Mouse (Mus musculus) embryonic facial prominence, embryonic 11.5 days (tissue): ENCODE measurements around the gene Fras1. TPM values are rescaled to one million over a fixed set of nuclear protein-coding genes. Genes with fewer than 3 reads are reported as not detected.

Experiments
- ATAC-seq: fragments of 200-750 bp; cut with Nextera tagmentation; replicated peaks from 2 replicates; pipeline ENCODE4 v1.8.0; 2017; ENCODE audit warnings: low read depth; ENCODE audit not compliant: insufficient number of reproducible peaks, low FRiP score, low TSS enrichment
- DNase-seq: peaks from one replicate; pipeline ENCODE4 v3.0.0-alpha.2; 2015; ENCODE audit warnings: low spot score
- H3K27ac ChIP-seq: fragments of 300-500 bp; sonication (generic); replicated peaks from 2 replicates; pipeline ENCODE4 v1.5.1; 2014; ENCODE audit warnings: mild to moderate bottlenecking, low read depth, low read length, control low read depth
- H3K27me3 ChIP-seq: fragments of 300-500 bp; sonication (generic); 2 replicates; pipeline ENCODE4 v1.6.1; 2014; ENCODE audit warnings: mild to moderate bottlenecking, low read length, moderate library complexity, mixed read lengths; ENCODE audit not compliant: control insufficient read depth, insufficient read depth
- H3K36me3 ChIP-seq: fragments of 300-500 bp; sonication (generic); replicated peaks from 2 replicates; pipeline ENCODE4 v1.6.1; 2014; ENCODE audit warnings: low read depth, mild to moderate bottlenecking, low read length, moderate library complexity, mixed read lengths; ENCODE audit not compliant: control insufficient read depth, insufficient read depth
- H3K4me1 ChIP-seq: fragments of 300-500 bp; sonication (generic); 2 replicates; pipeline ENCODE4 v1.6.1; 2014; ENCODE audit warnings: low read length, mixed read lengths; ENCODE audit not compliant: control insufficient read depth, insufficient read depth
- H3K4me2 ChIP-seq: fragments of 300-500 bp; sonication (generic); 2 replicates; pipeline ENCODE4 v1.6.1; 2014; ENCODE audit warnings: low read depth, mild to moderate bottlenecking, control low read depth, low read length, moderate library complexity
- H3K4me3 ChIP-seq: fragments of 300-500 bp; sonication (generic); 2 replicates; pipeline ENCODE4 v1.5.1; 2014; ENCODE audit warnings: low read depth, low read length, control low read depth
- H3K9ac ChIP-seq: fragments of 300-500 bp; sonication (generic); replicated peaks from 2 replicates; pipeline ENCODE4 v1.6.1; 2014; ENCODE audit warnings: mild to moderate bottlenecking, control low read depth, low read length
- H3K9me3 ChIP-seq: fragments of 300-500 bp; sonication (generic); replicated peaks from 2 replicates; pipeline ENCODE4 v1.6.1; 2016; ENCODE audit warnings: mild to moderate bottlenecking, low read length, inconsistent platforms, mixed read lengths; ENCODE audit not compliant: control insufficient read depth
- WGBS: fragments of 180-500 bp; shearing (Covaris S2); extraction: QIAGEN DNeasy Blood & Tissue Kit; methylation state at CpG from one replicate; pipeline ENCODE4 v1.1.7; 2014; 5-methylcytosine and 5-hydroxymethylcytosine counted together
- polyA plus RNA-seq: library from polyadenylated mRNA; unstranded; fragments of >200 nt; fragmentation: Nextera tagmentation; extraction: Ambion mirVana; gene quantifications from 2 replicates; pipeline ENCODE4 v1.2.1, GENCODE M21; 2014

Fras1 gene
- polyA plus RNA-seq, 1 experiment from 2014 or later: 15.3 TPM

DNA sequence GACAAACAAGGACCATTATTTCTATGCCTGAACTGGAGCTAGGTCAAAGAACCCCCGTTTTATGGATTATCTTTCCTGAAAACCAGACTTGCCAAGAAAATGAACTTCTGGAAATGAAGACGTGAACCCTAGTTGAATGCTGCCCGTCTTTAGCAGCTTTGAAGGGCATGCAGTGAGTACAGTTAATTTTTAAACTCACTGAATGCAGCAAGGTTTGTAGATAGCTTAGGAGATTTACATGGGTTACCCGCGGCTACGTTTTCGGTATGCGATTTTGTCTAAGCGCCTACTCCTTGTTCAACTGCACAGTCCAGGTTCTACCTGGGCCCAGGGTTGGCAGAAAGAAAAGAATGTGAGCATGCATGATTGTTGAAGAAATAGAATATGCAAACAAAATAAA, 147.8 kb downstream of the Fras1 start:
- 87% methylated on average over 9 of the region's 9 CpGs for WGBS
- DNase-seq (no peak), ATAC-seq (no peak)
- Histone ChIP-seq H3K4me1 (no peaks in the 10 kb centered on the region), H3K36me3 (no peaks in the 10 kb centered on the region), H3K27me3 (no peaks in the 10 kb centered on the region), H3K4me3 (no peak overlapping the region), H3K9me3 (no peaks in the 10 kb centered on the region), H3K9ac (no peak overlapping the region), H3K4me2 (no peak overlapping the region), H3K27ac (no peak overlapping the region)

DNA sequence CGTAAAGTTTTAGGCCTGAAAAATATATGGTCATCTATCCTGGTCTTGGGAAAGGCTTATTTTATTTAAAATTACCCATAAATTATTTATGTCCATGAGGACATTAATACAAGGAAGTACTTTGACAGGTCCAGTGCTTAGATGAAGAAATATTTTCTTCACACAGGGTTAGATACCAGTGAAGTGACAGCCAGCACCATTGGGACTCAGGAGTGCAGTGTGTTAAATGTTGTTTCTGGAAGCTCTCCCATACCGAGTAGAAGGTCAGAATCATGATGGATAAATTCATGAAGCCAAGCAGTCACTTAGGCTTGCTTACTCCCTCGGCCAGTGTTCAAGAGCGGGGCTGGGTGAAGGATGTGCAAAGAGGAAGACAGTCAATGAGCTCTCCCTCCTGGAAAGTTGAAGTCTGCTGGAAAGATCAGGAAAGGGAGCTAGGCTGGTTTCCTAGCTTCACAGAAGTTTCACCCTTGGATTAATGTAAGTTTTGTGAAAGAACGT, 149.2 kb downstream of the Fras1 start:
- no peak overlapping the region for H3K9ac ChIP-seq
- no peaks in the 10 kb centered on the region for H3K4me1 ChIP-seq
- H3K4me2 ChIP-seq: no peak overlapping the region
- no peaks in the 10 kb centered on the region for H3K27me3 ChIP-seq
- no peaks in the 10 kb centered on the region for H3K9me3 ChIP-seq
- no peak for DNase-seq
- no peak overlapping the region for H3K27ac ChIP-seq
- H3K4me3 ChIP-seq: no peak overlapping the region
- ATAC-seq: no peak
- WGBS: 89% methylated on average over 5 of the region's 5 CpGs
- H3K36me3 ChIP-seq: no peaks in the 10 kb centered on the region

DNA sequence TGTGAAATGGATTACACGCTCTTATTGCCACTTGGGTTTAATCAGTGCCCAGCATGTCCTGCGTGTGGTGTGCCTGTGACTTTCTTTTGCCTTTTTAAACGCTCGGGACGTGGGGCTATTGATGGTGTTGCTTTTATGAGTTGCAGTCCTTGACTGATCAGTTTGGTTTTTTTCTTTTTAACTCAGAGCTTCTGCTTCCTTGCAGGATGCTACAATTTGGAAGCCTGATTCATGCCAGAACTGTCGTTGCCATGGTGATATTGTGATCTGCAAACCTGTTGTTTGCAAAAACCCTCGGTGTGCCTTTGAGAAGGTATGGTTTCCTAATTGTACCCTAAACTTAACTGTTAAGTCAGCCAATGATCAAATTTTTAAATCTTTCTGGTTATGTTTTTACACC, 154.5 kb downstream of the Fras1 start:
- Histone ChIP-seq H3K4me1 (no peaks in the 10 kb centered on the region), H3K4me2 (no peak overlapping the region), H3K9me3 (no peaks in the 10 kb centered on the region), H3K27ac (no peak overlapping the region), H3K36me3 (no peaks in the 10 kb centered on the region), H3K27me3 (no peaks in the 10 kb centered on the region), H3K9ac (no peak overlapping the region), H3K4me3 (no peak overlapping the region)
- ATAC-seq: no peak
- 80% methylated on average over 7 of the region's 7 CpGs for WGBS
- no peak for DNase-seq

DNA sequence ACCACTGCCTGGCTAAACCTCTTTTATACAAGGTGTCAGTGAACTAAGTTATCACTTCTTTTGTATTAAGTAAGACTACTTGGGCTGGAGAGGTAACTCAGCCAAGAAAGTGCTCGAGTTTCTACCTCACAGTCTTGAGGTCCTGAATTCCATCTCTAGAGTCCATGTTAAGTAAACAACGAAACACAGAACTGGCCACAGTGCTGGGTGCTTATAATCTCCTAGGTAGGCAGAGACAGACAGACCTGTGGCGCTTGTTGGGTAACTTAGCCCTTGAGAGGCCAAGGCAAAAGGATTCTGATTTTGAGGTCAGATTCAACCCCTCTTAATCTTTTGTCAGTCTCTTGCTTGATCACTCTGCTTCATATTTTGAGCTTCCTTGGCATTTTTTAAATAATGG, 156.8 kb downstream of the Fras1 start:
- Histone ChIP-seq H3K9me3 (no peaks in the 10 kb centered on the region), H3K27me3 (no peaks in the 10 kb centered on the region), H3K4me2 (no peak overlapping the region), H3K9ac (no peak overlapping the region), H3K27ac (no peak overlapping the region), H3K4me1 (no peaks in the 10 kb centered on the region), H3K4me3 (no peak overlapping the region), H3K36me3 (no peaks in the 10 kb centered on the region)
- WGBS: 84% methylated on average over 3 of the region's 3 CpGs
- DNase-seq (no peak), ATAC-seq (no peak)

DNA sequence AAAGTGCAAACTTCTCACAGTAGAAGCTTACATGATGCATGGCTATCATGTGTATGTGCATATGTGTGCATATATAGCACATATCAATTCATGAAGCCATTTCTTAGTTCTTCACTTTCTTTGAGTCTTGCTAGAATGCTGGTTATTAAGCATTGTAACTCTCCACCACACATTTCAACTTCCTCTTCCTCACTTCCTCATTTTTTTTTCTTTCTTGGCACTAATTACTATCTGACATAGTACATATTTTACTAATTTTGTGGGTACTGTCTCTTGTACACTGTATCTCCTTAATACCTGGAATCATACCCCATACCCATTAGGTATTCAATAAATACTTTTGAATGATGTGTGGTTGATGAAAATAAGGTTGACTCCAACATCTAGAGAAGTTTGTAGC, 158.2 kb downstream of the Fras1 start:
- no peaks in the 10 kb centered on the region for H3K27me3 ChIP-seq
- no peak overlapping the region for H3K4me2 ChIP-seq
- no peaks in the 10 kb centered on the region for H3K9me3 ChIP-seq
- H3K4me1 ChIP-seq: no peaks in the 10 kb centered on the region
- H3K4me3 ChIP-seq: no peak overlapping the region
- no peak for DNase-seq
- H3K27ac ChIP-seq: no peak overlapping the region
- H3K9ac ChIP-seq: no peak overlapping the region
- H3K36me3 ChIP-seq: no peaks in the 10 kb centered on the region
- no peak for ATAC-seq

DNA sequence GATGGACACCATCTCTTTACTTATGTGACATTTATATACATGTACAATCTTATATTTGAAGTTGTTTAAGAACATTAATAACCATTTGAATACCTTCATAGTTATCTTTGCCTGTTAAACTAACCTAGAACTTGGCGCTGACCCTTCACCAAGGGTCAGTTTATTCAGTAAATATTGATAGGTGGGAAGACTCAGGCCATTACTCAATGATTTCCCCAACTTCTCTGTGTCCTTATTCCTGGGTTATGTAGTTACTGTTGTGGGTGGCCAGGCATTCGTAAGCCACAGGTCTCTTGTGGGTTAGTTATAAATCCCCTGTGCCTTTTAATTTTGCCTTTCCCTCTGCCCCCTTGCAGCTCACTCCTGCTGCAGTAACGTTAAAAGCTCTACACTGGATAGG, 162.8 kb downstream of the Fras1 start:
- Histone ChIP-seq H3K9ac (no peak overlapping the region), H3K4me1 (no peaks in the 10 kb centered on the region)

DNA sequence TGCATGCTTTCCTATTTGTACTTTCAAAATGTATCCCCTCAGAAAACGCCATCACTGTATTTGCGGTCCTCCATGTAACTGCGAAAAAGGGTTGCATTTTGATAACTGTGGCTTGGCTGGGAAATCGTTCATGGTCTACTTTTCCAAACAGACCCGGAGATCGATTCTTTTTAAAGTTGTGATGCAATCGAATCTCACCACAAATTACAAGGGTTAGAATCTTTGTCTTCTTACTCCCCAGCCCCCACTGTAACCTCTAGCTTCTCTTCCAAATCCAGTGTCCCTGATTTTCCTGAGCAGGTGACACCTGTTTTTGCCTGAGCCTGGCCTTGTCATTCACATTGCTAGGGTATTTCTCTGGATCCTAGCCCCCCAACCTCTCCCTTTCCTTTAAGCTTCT, 163.2 kb downstream of the Fras1 start:
- H3K36me3 ChIP-seq: no peaks in the 10 kb centered on the region
- no peak overlapping the region for H3K4me2 ChIP-seq
- no peaks in the 10 kb centered on the region for H3K4me1 ChIP-seq
- no peak overlapping the region for H3K9ac ChIP-seq
- DNase-seq: no peak
- no peaks in the 10 kb centered on the region for H3K9me3 ChIP-seq
- ATAC-seq: no peak
- H3K27me3 ChIP-seq: no peaks in the 10 kb centered on the region
- no peak overlapping the region for H3K27ac ChIP-seq
- WGBS: 94% methylated on average over 7 of the region's 7 CpGs
- no peak overlapping the region for H3K4me3 ChIP-seq

More for the DNA sequence above, 162.8 kb downstream of the Fras1 start:
- WGBS: 79% methylated on average over 3 of the region's 3 CpGs
- H3K36me3 ChIP-seq: no peaks in the 10 kb centered on the region
- H3K27me3 ChIP-seq: no peaks in the 10 kb centered on the region
- H3K4me2 ChIP-seq: no peak overlapping the region
- no peak overlapping the region for H3K4me3 ChIP-seq
- no peak overlapping the region for H3K27ac ChIP-seq
- H3K9me3 ChIP-seq: no peaks in the 10 kb centered on the region
- ATAC-seq (no peak), DNase-seq (no peak)

DNA sequence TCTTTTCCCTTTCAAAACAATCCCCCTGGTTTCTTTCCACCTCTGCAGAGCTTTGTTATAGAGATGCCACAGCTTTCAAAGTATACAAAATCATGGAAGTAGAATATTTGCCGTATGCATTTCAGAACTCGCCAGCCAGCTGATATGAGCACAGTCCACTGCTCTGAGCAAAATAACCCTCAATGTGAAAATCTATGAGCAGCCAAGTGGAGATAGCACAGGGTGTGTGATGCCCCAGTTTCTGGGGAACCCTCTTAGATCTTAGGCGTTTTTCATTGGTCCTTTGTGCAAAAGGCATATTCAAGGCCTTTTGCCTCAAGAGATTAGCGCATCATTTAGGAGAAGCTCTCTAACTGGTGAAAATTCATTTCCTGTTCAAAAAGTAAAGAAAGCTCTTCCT, 170.4 kb downstream of the Fras1 start:
- H3K9ac ChIP-seq: no peak overlapping the region
- no peaks in the 10 kb centered on the region for H3K4me1 ChIP-seq
- no peaks in the 10 kb centered on the region for H3K9me3 ChIP-seq
- H3K27ac ChIP-seq: no peak overlapping the region
- ATAC-seq (no peak), DNase-seq (no peak)
- H3K4me3 ChIP-seq: no peak overlapping the region
- 92% methylated on average over 4 of the region's 4 CpGs for WGBS
- no peak overlapping the region for H3K4me2 ChIP-seq
- H3K27me3 ChIP-seq: no peaks in the 10 kb centered on the region
- no peaks in the 10 kb centered on the region for H3K36me3 ChIP-seq
